Mouse (Mus musculus) adrenal gland, postnatal 10 days (tissue): ENCODE measurements around the gene Olfr149. TPM values are rescaled to one million over a fixed set of nuclear protein-coding genes. Genes with fewer than 3 reads are reported as not detected.
"Not testable (repeated sequence)": the region's sequence is repeated elsewhere in the genome, so short reads cannot be mapped to it uniquely, and the experiment has no call there.

Experiments used
- DNase-seq: peaks from one replicate; pipeline ENCODE4 v3.0.0; 2021; ENCODE audit warnings: mixed read lengths
- long read RNA-seq, 2 experiments: library from polyadenylated mRNA; stranded (forward); transcript quantifications; one replicate each; pipeline ENCODE4 v2.0.0; 2021
- total RNA-seq, 2 experiments: library from RNA; stranded (reverse); gene quantifications; 2 replicates each; pipeline ENCODE4 v1.2.3; 2021

Gene Olfr149
- not detected for total RNA-seq
- long read RNA-seq, experiment 1 = 0 reads
- long read RNA-seq, experiment 2 = 0 reads

- DNase-seq = no peak
Observed at GRCm38 (mm10) chr9:39707017-39707416, at the start of gene Olfr149. Gene Olfr149, minus strand, starts transcription at chr9:39707117.

- no peak for DNase-seq
Observed at GRCm38 (mm10) chr9:39746428-39746827, 39.5 kb upstream of the Olfr149 start.

- no peak for DNase-seq
Observed at GRCm38 (mm10) chr9:39745949-39746348, 39.0 kb upstream of the Olfr149 start, which contains the start of gene Olfr967. Gene Olfr967, plus strand, starts transcription at chr9:39746249.

GRCm38 (mm10) chr9:39740741-39741140 lies 33.8 kb upstream of the Olfr149 start:
- DNase-seq = no peak

- DNase-seq = no peak
Observed at GRCm38 (mm10) chr9:39730678-39731077, 23.8 kb upstream of the Olfr149 start, which contains the start of gene Olfr150. Gene Olfr150, plus strand, starts transcription at chr9:39730978.

GRCm38 (mm10) chr9:39711053-39711452 lies 4.1 kb upstream of the Olfr149 start, which contains the start of gene Olfr965:
Gene Olfr965, plus strand, starts transcription at chr9:39711353.
- no peak for DNase-seq

GRCm38 (mm10) chr9:39708958-39709357 lies 2.0 kb upstream of the Olfr149 start:
- peak; percentile 5 for DNase-seq

- not testable (repeated sequence) for DNase-seq
Observed at GRCm38 (mm10) chr9:39701123-39701522, 5.8 kb downstream of the Olfr149 start.

GRCm38 (mm10) chr9:39679280-39679679 lies 27.6 kb downstream of the Olfr149 start:
- no peak for DNase-seq

GRCm38 (mm10) chr9:39678557-39678956 lies 28.4 kb downstream of the Olfr149 start:
- DNase-seq = no peak

- DNase-seq = no peak
Observed at GRCm38 (mm10) chr9:39674820-39675219, 32.1 kb downstream of the Olfr149 start.

GRCm38 (mm10) chr9:39669723-39670122 lies 37.2 kb downstream of the Olfr149 start:
- no peak for DNase-seq

GRCm38 (mm10) chr9:39666905-39667304 lies 40.0 kb downstream of the Olfr149 start, which contains the start of gene Olfr963:
Gene Olfr963, plus strand, starts transcription at chr9:39667205.
- DNase-seq = no peak

GRCm38 (mm10) chr9:39654756-39655396 lies 52.0 kb downstream of the Olfr149 start:
- DNase-seq = no peak

Other genes with a start within 250 kb of the Olfr149 start
- not detected for gene Olfr955, start 235.2 kb downstream of the Olfr149 start, total RNA-seq
- not detected for gene Olfr44, start 213.1 kb downstream of the Olfr149 start, total RNA-seq
- gene Olfr957, start 191.3 kb downstream of the Olfr149 start, total RNA-seq = not detected
- gene Olfr958, start 153.1 kb downstream of the Olfr149 start, total RNA-seq = not detected
- not detected for gene Olfr959, start 131.5 kb downstream of the Olfr149 start, total RNA-seq
- gene AW551984, start 102.7 kb downstream of the Olfr149 start, total RNA-seq = 10 to 100 TPM; 15.4 to 20.6 TPM
- gene Olfr148, start 96.5 kb downstream of the Olfr149 start, total RNA-seq = not detected
- gene Olfr960, start 85.7 kb downstream of the Olfr149 start, total RNA-seq = not detected
- not detected for gene Olfr961, start 62.0 kb downstream of the Olfr149 start, total RNA-seq
- gene Olfr963, start 39.9 kb downstream of the Olfr149 start, total RNA-seq = not detected
- not detected for gene Olfr965, start 4.2 kb upstream of the Olfr149 start, total RNA-seq
- gene Olfr150, start 23.9 kb upstream of the Olfr149 start, total RNA-seq = not detected
- not detected for gene Olfr967, start 39.1 kb upstream of the Olfr149 start, total RNA-seq
- gene Olfr968, start 76.1 kb upstream of the Olfr149 start, total RNA-seq = not detected
- gene Olfr969, start 83.8 kb upstream of the Olfr149 start, total RNA-seq = not detected
- gene Olfr970, start 101.7 kb upstream of the Olfr149 start, total RNA-seq = not detected
- gene Olfr971, start 129.8 kb upstream of the Olfr149 start, total RNA-seq = not detected
- gene Olfr972, start 159.3 kb upstream of the Olfr149 start, total RNA-seq = not detected
- gene Olfr229, start 200.2 kb upstream of the Olfr149 start, total RNA-seq = not detected
- gene Olfr974, start 230.4 kb upstream of the Olfr149 start, total RNA-seq = not detected
- not detected for gene Olfr975, start 244.9 kb upstream of the Olfr149 start, total RNA-seq